Mouse (Mus musculus): ENCODE measurements around the gene Jmy. TPM values are rescaled to one million over a fixed set of nuclear protein-coding genes. Genes with fewer than 3 reads are reported as not detected.

Jmy gene
- total RNA-seq (2014; rRNA removed; ENCODE audit: low replicate concordance) (30.1 and 32.6 TPM in 2 replicates), polyA plus RNA-seq (2015; fragmentation: Nextera tagmentation; extraction: Ambion mirVana) (6.3 and 6.4 TPM in 2 replicates)

- H3K4me3 ChIP-seq (ENCODE audit: low read depth, low read length): peak within 1 kb of the TSS; percentile 100
- no peaks in the 10 kb centered on the region for H3K9me3 ChIP-seq (replicated peaks; ENCODE audit: control insufficient read depth, low read length)
- DNase-seq (ENCODE audit: low spot score): peak; percentile 93
- ATAC-seq (ENCODE audit: insufficient read depth, low read depth): peak; percentile 91
- H3K9ac ChIP-seq (replicated peaks; ENCODE audit: low read depth, low read length): peak within 1 kb of the TSS; percentile 99
- TF ChIP-seq EP300 (IDR thresholded peaks at IDR 0.05; ENCODE audit: low read depth) (no peak), CTCF (IDR thresholded peaks at IDR 0.05; ENCODE audit: low read depth) (no peak)
- no peaks in the 10 kb centered on the region for H3K27me3 ChIP-seq (ENCODE audit: control insufficient read depth, insufficient read depth, low read length)
- WGBS: under 1% methylated on average over 70 of the region's 105 CpGs
- H3K27ac ChIP-seq (ENCODE audit: low read depth): peak within 1 kb of the TSS; percentile 99
- H3K4me2 ChIP-seq (ENCODE audit: low read depth, low read length): peak within 1 kb of the TSS; percentile 90
- no peaks in the 10 kb centered on the region for H3K36me3 ChIP-seq (replicated peaks; ENCODE audit: control insufficient read depth, insufficient read depth, low read length)
- H3K4me1 ChIP-seq (ENCODE audit: control insufficient read depth, insufficient read depth): peaks cover 24% of the 10 kb centered on the region
Observed at GRCm38 (mm10) chr13:93499167-93499972, at the start of gene Jmy. Gene Jmy (minus strand): TSS chr13:93499808.

GRCm38 (mm10) chr13:93547641-93548040, 48.0 kb upstream of the Jmy start:
- Histone ChIP-seq H3K4me2 (ENCODE audit: low read depth, low read length) (no peak overlapping the region), H3K27ac (ENCODE audit: low read depth) (no peak overlapping the region), H3K9me3 (replicated peaks; ENCODE audit: control insufficient read depth, low read length) (no peaks in the 10 kb centered on the region), H3K27me3 (ENCODE audit: control insufficient read depth, insufficient read depth, low read length) (no peaks in the 10 kb centered on the region), H3K36me3 (replicated peaks; ENCODE audit: control insufficient read depth, insufficient read depth, low read length) (no peaks in the 10 kb centered on the region), H3K4me3 (ENCODE audit: low read depth, low read length) (no peak overlapping the region), H3K9ac (replicated peaks; ENCODE audit: low read depth, low read length) (no peak overlapping the region), H3K4me1 (ENCODE audit: control insufficient read depth, insufficient read depth) (no peaks in the 10 kb centered on the region)
- ATAC-seq (ENCODE audit: insufficient read depth, low read depth) (no peak), DNase-seq (ENCODE audit: low spot score) (no peak)
- TF ChIP-seq EP300 (IDR thresholded peaks at IDR 0.05; ENCODE audit: low read depth): no peak
- TF ChIP-seq CTCF (IDR thresholded peaks at IDR 0.05; ENCODE audit: low read depth): no peak
- 81% methylated on average over 5 of the region's 5 CpGs for WGBS

GRCm38 (mm10) chr13:93546011-93546410, 46.4 kb upstream of the Jmy start:
- no peak overlapping the region for H3K9ac ChIP-seq (replicated peaks; ENCODE audit: low read depth, low read length)
- no peaks in the 10 kb centered on the region for H3K27me3 ChIP-seq (ENCODE audit: control insufficient read depth, insufficient read depth, low read length)
- no peaks in the 10 kb centered on the region for H3K36me3 ChIP-seq (replicated peaks; ENCODE audit: control insufficient read depth, insufficient read depth, low read length)
- DNase-seq (ENCODE audit: low spot score) (no peak), ATAC-seq (ENCODE audit: insufficient read depth, low read depth) (no peak)
- no peak overlapping the region for H3K27ac ChIP-seq (ENCODE audit: low read depth)
- 48% methylated on average over 1 of the region's 1 CpGs for WGBS
- no peaks in the 10 kb centered on the region for H3K4me1 ChIP-seq (ENCODE audit: control insufficient read depth, insufficient read depth)
- H3K4me2 ChIP-seq (ENCODE audit: low read depth, low read length): no peak overlapping the region
- H3K9me3 ChIP-seq (replicated peaks; ENCODE audit: control insufficient read depth, low read length): no peaks in the 10 kb centered on the region
- no peak overlapping the region for H3K4me3 ChIP-seq (ENCODE audit: low read depth, low read length)
- TF ChIP-seq CTCF (IDR thresholded peaks at IDR 0.05; ENCODE audit: low read depth): no peak
- no peak for TF ChIP-seq EP300 (IDR thresholded peaks at IDR 0.05; ENCODE audit: low read depth)

- ATAC-seq (ENCODE audit: insufficient read depth, low read depth) (no peak), DNase-seq (ENCODE audit: low spot score) (no peak)
- Histone ChIP-seq H3K9ac (replicated peaks; ENCODE audit: low read depth, low read length) (no peak overlapping the region), H3K4me2 (ENCODE audit: low read depth, low read length) (no peak overlapping the region), H3K27ac (ENCODE audit: low read depth) (no peak overlapping the region), H3K9me3 (replicated peaks; ENCODE audit: control insufficient read depth, low read length) (no peaks in the 10 kb centered on the region), H3K27me3 (ENCODE audit: control insufficient read depth, insufficient read depth, low read length) (no peaks in the 10 kb centered on the region), H3K4me1 (ENCODE audit: control insufficient read depth, insufficient read depth) (no peaks in the 10 kb centered on the region), H3K36me3 (replicated peaks; ENCODE audit: control insufficient read depth, insufficient read depth, low read length) (no peaks in the 10 kb centered on the region), H3K4me3 (ENCODE audit: low read depth, low read length) (no peak overlapping the region)
- TF ChIP-seq EP300 (IDR thresholded peaks at IDR 0.05; ENCODE audit: low read depth): no peak
- TF ChIP-seq CTCF (IDR thresholded peaks at IDR 0.05; ENCODE audit: low read depth): no peak
Observed at GRCm38 (mm10) chr13:93544274-93544673, 44.7 kb upstream of the Jmy start.

- TF ChIP-seq EP300 (IDR thresholded peaks at IDR 0.05; ENCODE audit: low read depth) (no peak), CTCF (IDR thresholded peaks at IDR 0.05; ENCODE audit: low read depth) (no peak)
- Histone ChIP-seq H3K36me3 (replicated peaks; ENCODE audit: control insufficient read depth, insufficient read depth, low read length) (no peaks in the 10 kb centered on the region), H3K27me3 (ENCODE audit: control insufficient read depth, insufficient read depth, low read length) (no peaks in the 10 kb centered on the region), H3K27ac (ENCODE audit: low read depth) (no peak overlapping the region), H3K4me1 (ENCODE audit: control insufficient read depth, insufficient read depth) (no peaks in the 10 kb centered on the region), H3K4me2 (ENCODE audit: low read depth, low read length) (no peak overlapping the region), H3K9me3 (replicated peaks; ENCODE audit: control insufficient read depth, low read length) (no peaks in the 10 kb centered on the region), H3K4me3 (ENCODE audit: low read depth, low read length) (no peak overlapping the region), H3K9ac (replicated peaks; ENCODE audit: low read depth, low read length) (no peak overlapping the region)
- no peak for ATAC-seq (ENCODE audit: insufficient read depth, low read depth)
- 80% methylated on average over 4 of the region's 4 CpGs for WGBS
- no peak for DNase-seq (ENCODE audit: low spot score)
Observed at GRCm38 (mm10) chr13:93539311-93539710, 39.7 kb upstream of the Jmy start.

Data from heart, postnatal 0 days (tissue).